Mouse (Mus musculus) MN1 (cell line): ENCODE results near the gene Car12.

Experiments
- DNase-seq: peaks from one replicate; pipeline ENCODE4 v3.0.0-alpha.2; 2016; ENCODE audit warnings: low spot score

Gene Car12

DNA sequence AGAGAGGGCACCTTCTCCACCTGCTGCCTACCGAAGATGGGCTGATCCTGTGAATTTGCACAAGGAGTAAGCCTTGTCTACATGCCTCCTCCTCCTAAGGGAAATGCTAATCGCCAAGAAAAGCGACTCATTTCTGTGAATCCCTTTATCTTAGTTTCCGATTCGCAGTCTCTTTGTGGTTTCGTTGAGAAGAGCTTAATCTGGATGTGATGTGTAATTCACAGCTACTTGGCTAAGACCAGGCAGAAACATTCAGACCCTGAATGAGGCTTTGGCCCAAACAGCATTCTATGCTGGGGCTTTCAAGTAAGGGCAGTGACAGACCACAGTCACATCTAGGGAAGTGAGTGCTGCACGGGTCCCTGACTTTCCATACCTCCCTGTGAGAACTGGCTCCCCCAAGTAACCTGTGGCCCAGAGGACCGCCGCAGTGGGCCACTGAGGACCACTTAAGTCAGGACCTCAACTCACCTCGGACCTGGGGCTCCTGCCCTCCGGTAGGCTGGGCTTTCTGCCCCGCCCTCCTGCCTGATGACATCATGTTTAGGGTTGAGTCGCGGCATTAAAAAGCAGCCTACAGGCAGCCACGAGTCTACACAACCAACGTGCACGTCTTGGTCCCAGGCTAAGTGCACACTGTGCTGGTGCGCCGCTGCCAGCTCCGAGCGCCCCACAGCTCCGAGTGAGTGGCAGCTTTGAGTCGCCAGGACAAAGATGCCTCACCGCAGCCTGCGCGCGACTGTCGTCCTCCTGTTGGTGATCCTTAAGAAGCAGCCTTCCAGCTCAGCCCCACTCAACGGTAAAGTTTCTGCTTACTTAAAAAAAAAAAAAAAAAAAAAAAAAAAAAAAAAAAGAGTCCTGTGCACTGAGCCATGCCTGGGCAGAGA is at the start of gene Car12:
Gene Car12, plus strand, starts transcription at position 552 of the 887 bp plus-strand sequence.
- DNase-seq, result peak; percentile 75

DNA sequence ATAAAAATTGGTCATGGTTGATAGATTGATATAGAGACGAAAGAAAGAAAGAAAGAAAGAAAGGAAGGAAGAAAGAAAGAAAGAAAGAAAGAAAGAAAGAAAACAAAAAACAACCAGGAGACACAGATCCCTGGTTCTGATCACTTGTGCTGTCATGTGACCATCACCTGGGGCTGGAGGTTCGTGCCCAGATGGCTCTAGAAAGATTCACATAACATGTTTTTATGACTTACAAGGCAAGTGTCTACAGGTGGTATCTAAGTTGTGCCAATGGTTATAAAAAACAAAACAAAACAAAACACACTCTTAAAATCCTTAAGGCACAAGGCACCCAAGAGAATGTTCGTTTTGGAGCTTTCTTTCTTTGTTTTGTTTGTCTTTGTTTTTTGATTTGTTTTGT is 49.7 kb upstream of the Car12 start:
- DNase-seq, result no peak

DNA sequence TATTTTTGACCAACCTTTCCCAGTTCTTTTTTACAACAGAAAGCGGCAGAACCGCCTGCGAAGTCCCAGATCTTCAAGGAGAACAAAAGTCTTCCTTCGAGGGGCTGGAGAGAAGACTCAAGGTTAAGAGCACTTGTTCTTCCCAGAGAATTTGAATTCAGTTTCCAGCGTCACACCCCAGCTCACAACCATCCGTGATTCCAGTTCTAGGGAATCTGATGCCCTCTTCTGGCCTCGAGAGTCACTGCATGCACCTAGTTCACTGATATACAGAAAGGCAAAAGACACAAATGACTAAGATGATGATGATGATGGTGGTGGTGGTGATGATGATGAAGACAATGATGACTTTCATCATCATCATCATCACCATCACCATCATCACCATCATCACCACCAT is 48.9 kb upstream of the Car12 start:
- no peak for DNase-seq

GRCm38 (mm10) chr9:66666153-66666552 is 47.3 kb upstream of the Car12 start:
- DNase-seq, result no peak

- peak; percentile 11 for DNase-seq
Measured at GRCm38 (mm10) chr9:66667046-66667445, 46.4 kb upstream of the Car12 start.

DNA sequence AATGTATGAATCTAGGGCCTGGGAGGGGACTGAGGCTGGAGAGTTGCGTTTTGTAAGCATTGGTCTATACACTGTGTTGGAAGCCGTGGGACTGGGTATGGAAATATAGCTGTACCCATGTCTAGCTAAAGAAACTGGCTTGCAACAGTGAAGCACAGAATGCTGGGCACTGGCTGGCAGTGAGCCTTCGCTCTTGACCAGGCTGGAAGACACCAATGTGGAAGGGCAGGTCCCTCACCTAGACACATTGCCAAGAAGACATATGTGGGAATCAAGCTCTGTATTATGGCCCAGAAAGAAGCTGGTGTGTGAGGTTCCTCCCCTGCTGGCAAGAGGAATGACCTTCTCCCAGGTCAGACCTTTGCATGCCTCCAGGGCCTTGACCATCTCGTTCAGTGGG is 45.6 kb upstream of the Car12 start:
- no peak for DNase-seq

DNA sequence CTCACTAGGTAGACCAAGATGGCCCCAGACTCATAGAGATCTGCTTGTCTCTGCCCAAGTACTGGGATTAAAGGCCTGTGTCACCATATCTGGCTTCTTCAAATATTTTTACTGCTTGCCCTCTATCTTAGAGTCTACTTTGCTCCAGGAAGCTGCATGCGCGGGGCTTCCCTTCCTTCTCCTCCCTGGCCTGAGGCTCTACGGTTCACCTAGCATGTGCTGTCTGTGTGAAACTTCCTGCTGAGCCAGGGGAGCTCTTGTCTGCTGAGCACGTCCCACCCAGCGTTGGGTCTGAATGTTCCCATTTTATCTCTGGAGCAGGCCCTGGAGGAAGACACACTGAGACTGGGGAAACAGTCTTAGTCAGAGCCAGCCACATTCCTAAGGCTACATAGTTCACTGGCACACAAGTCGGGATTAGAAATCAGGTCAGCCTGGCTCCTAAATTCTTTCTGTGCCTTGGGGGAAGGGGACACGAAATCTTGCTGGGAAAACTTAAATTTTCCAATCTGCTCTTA is 43.9 kb upstream of the Car12 start:
- DNase-seq, result no peak

DNA sequence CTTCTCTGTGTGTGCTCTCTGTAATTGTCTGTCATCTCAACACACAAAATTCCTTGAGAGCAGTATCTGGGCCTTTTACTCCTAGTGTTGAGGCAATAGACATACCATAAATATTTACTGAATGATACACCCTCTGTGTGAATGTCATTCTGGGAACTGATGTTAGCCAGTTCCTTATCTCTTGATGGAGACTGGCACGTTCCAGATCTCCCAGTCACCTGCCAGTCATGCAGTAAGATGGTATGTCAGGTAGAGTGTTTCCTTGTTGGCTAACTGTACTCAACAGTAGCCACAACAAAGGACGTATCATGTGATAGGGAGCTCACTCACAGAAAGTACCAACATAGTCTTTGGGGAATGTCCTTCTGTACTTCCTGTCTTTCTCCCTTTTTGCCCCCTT is 39.7 kb upstream of the Car12 start:
- no peak for DNase-seq

DNA sequence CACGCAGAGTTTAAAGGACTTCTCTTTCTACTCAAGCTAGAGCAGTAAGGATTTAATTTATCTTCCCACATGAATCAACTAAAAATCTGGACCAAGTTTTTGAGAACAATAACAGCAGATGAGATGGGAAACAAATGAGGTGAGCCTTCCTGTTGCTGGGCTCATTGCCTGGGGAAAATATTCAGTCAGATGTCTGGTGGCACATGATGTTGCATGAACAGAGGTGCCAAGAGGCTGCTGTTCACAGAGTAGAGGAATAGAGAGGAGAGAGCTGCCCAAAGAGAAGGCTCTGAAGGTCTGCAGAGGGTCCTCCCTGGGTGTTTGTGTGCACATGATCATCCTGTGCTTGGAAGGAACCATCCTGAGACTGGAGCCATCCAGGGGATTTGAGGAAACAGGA is 37.9 kb upstream of the Car12 start:
- no peak for DNase-seq

DNA sequence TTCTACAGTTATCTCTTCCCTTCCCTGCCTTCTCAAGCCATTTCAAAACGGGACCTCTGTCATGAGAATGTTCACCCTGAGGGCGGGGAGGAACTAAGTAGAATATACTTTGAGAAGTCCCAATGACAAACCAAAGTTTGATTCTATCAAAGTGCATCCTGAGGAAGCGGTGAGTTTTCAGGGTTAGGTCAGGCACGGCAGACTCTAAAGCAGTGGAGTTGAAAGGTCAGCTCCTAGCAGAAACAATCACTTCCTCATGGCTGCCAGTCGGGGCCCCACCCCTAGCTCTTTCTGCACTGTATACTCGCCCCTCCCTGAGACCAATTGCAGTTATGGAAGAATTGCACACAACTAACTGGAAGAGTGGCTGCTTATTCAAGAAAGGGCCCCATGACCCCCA is 33.4 kb upstream of the Car12 start:
- DNase-seq, result no peak

DNA sequence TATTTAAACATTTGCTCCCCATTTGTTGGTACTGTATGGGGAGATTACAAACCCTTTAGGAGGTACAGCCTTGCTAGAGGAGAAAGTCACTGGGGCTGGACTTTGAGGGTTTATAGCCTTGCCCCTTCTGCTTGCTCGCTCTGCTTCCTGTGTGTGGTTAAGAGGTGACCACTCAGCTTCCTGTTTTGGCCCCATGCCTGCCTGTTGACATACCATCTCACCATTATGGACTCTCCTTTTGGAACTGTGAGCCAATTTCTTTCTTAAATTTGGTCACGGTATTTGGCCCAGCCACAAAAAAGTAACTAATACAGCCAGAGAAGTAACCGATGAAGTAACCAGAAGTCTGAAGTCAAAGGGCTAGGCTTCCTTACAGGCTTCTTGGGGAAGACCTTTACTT is 30.7 kb upstream of the Car12 start:
- no peak for DNase-seq

DNA sequence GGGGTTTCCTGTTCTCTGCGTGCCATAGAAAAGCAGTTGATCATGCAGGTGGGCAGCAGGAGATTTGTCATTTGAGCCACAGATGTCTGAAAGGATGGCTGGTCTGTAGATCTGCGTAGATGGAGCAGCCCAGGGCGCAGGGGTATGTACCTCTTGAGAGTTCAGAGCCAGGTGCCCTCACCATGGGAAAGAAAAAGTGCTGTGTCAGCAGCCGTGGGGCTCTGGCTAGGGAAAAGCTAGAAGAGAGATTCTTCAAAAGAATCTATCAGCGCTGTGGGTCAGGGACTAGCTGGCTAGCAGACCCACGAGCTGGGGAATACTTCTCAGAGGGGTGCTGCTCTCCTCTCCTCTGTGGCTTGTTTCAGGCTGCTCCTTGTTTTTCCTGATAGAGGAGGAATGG is 27.8 kb upstream of the Car12 start:
- DNase-seq, result no peak

DNA sequence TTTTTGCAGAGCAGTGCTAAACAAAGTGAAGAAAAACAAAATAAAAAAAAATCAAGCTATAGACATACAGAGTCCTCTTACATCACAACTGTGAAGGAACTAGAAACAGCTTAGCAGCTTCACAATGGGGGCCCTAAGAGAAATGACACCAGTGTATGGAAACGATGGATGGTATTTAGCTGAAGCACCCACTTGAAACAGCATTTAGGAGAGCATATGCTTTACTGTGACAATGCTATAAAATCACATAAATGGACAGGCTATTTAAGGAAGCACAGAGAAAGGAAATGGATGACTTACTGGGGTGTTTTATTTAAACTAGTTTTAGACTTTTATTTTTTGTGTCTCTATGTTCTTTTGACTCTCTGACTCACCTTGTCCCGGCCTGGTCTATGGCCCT is 25.8 kb upstream of the Car12 start:
- no peak for DNase-seq

DNA sequence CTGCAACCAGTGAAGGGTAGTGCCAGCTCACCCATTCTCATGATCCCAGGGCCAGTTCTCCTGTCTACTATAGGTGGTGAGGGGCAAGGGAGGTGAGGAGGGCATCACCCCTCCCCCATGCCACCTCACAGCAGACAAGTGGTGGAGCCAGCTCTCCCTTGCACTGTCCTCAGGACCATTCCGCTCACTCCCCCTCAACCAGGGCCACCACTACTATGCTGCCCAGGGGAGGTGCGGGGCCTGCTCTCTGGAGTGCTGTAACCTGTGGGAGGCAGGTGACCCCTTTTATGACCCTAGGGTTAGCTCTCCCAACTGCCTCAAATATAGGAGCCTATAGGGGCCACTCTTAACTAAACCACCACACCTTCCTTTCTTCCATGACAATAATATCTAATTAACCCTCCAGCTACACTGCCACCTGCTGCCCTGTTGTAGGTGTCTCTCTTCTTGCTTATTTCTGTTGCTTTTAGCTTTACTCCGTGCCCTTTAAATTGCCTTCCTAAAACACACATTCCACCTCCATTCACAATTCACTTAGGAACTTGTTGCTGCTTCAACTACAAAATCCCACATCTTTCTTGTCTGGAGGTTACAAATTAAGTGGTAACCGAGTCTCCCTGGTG is 21.7 kb upstream of the Car12 start:
- no peak for DNase-seq

- DNase-seq, result no peak
Measured at GRCm38 (mm10) chr9:66697355-66698140, 15.9 kb upstream of the Car12 start.

GRCm38 (mm10) chr9:66699748-66700147 is 13.7 kb upstream of the Car12 start:
- no peak for DNase-seq

DNA sequence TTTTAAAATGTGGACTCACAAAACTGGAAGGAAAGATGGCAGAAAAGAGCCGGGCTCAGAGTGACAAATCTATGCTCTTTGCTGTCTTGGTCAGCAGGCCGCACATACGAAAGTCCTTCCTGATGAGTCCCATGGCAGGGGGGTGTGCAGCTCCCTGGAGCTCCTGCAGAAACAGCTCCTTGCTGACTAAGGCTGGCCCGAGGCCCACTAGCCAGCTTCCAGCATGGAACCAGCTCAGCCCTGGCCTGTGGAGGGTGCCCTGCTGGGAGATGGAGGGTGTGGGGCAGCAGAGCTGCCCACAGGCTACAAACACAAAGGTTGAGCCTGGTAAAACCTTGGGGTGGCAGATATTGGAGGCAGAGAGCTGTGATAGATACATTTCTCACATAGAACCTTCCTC is 10.5 kb upstream of the Car12 start:
- no peak for DNase-seq

DNA sequence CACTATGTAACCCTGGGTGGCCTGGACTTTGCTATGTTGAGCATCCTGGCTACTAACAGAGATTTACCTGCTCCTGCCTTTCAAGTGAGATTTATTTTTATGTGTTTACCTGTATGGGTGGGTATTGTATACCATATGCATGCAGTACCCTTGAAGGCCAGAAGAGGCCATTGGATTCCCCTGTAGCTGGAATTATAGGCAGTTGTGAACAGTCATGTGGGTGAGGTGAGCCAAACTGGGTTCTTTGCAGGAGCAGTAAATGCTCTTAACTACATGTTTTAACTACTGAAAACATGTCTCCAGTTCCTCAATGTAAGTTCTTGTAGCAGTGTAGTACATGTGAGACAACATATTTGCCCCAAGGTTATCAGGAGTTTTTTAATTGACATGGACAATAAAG is 8.1 kb upstream of the Car12 start:
- DNase-seq, result no peak

- peak; percentile 73 for DNase-seq
Measured at GRCm38 (mm10) chr9:66705766-66706165, 7.7 kb upstream of the Car12 start.

- no peak for DNase-seq
Measured at GRCm38 (mm10) chr9:66708054-66708772, 5.3 kb upstream of the Car12 start.

DNA sequence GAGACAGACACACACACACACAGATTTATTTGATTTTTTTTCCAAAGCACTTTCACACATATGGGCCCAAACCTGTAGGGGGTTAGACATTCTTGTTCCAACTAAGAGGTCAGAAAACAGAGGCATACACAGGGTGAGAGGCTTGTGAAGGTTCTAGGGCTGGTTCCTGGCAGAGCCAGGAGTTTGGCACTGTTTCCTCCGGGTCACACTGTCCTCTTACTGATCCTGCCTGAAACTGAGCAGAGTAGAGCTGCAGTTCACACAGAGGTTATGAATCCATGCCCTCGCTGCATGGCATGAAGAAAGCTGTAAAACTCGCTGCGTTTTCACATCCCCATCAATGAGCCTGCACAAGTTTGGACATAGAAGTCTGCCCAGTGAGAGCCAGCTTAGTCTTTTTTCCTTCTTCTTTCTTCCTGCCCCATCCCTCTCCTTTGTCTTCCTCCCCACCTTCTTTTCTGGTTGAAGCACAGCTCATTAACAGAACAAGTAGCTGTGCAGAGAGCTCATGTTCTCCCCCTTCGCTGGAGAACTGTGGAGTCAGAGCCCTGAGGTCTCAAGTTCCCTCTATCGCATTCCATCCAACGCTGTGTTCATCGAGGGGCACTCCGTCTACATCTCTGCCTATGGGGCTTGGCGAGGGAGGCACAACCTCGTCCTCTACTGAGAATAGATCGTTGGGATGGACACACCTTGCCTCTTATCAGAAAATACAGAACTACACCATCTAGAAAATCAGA is 4.5 kb upstream of the Car12 start:
- DNase-seq, result no peak
